Mouse (Mus musculus) heart, embryonic 14.5 days (tissue): ENCODE data around the gene Gpr160. TPM values are rescaled to one million over a fixed set of nuclear protein-coding genes. Genes with fewer than 3 reads are reported as not detected.

ENCODE experiments used
- ATAC-seq: fragments of 200-750 bp; cut with Nextera tagmentation; 2 replicates; pipeline ENCODE4 v1.8.0; 2017; ENCODE audit warnings: low read depth, moderate TSS enrichment; ENCODE audit not compliant: insufficient number of reproducible peaks, insufficient read depth, low FRiP score
- H3K27ac ChIP-seq, 2 experiments: fragments of 200-500 bp in 1 of 2; fragments of 300-500 bp in 1 of 2; sonication (generic) in 1 of 2; replicated peaks in 1 of 2; 2 replicates each; pipeline ENCODE4 v1.5.1; 2012 to 2014; ENCODE audit warnings: low read depth in 2 of 2, low read length in 2 of 2, control low read depth in 1 of 2, mild to moderate bottlenecking in 1 of 2, mixed read lengths in 1 of 2; ENCODE audit not compliant: control insufficient read depth in 1 of 2, insufficient read depth in 1 of 2
- H3K27me3 ChIP-seq: fragments of 300-500 bp; sonication (generic); 2 replicates; pipeline ENCODE4 v1.6.1; 2014; ENCODE audit warnings: mild to moderate bottlenecking, low read length, control low read depth; ENCODE audit not compliant: control insufficient read depth, insufficient read depth
- H3K36me3 ChIP-seq: fragments of 300-500 bp; sonication (generic); 2 replicates; pipeline ENCODE4 v1.6.1; 2014; ENCODE audit warnings: mild to moderate bottlenecking, control low read depth, low read length, mixed read lengths; ENCODE audit not compliant: control insufficient read depth, insufficient read depth
- H3K4me1 ChIP-seq, 2 experiments: fragments of 200-500 bp in 1 of 2; fragments of 300-500 bp in 1 of 2; sonication (generic) in 1 of 2; 2 replicates each; pipeline ENCODE4 v1.6.1; 2012 to 2014; ENCODE audit warnings: low read length in 2 of 2, control low read depth in 1 of 2, mixed read lengths in 1 of 2; ENCODE audit not compliant: control insufficient read depth in 2 of 2, insufficient read depth in 2 of 2
- H3K4me2 ChIP-seq: fragments of 300-500 bp; sonication (generic); 2 replicates; pipeline ENCODE4 v1.6.1; 2014; ENCODE audit warnings: mild to moderate bottlenecking, low read length
- H3K4me3 ChIP-seq, 2 experiments: fragments of 200-500 bp in 1 of 2; fragments of 300-500 bp in 1 of 2; sonication (generic) in 1 of 2; 2 replicates each; pipeline ENCODE4 v1.5.1; 2012 to 2014; ENCODE audit warnings: low read length in 2 of 2, mild to moderate bottlenecking in 2 of 2, control low read depth in 1 of 2, low read depth in 1 of 2, moderate library complexity in 1 of 2; ENCODE audit not compliant: control insufficient read depth in 1 of 2, insufficient read depth in 1 of 2
- H3K9ac ChIP-seq: fragments of 300-500 bp; sonication (generic); 2 replicates; pipeline ENCODE4 v1.6.1; 2014; ENCODE audit warnings: mild to moderate bottlenecking, low read length
- H3K9me3 ChIP-seq: fragments of 300-500 bp; sonication (generic); 2 replicates; pipeline ENCODE4 v1.6.1; 2016; ENCODE audit warnings: low read length, control low read depth; ENCODE audit not compliant: control insufficient read depth
- WGBS: fragments of 180-500 bp; shearing (Covaris S2); extraction: QIAGEN DNeasy Blood & Tissue Kit; methylation state at CpG from one replicate; pipeline ENCODE4 v1.1.7; 2014; 5-methylcytosine and 5-hydroxymethylcytosine counted together
- polyA plus RNA-seq: library from polyadenylated mRNA; unstranded; fragments of >200 nt; fragmentation: Nextera tagmentation; extraction: Ambion mirVana; gene quantifications from 2 replicates; pipeline ENCODE4 v1.2.1, GENCODE M21; 2014

Gene Gpr160
- polyA plus RNA-seq, 1 experiment from 2014 or later = 1.6 TPM

DNA sequence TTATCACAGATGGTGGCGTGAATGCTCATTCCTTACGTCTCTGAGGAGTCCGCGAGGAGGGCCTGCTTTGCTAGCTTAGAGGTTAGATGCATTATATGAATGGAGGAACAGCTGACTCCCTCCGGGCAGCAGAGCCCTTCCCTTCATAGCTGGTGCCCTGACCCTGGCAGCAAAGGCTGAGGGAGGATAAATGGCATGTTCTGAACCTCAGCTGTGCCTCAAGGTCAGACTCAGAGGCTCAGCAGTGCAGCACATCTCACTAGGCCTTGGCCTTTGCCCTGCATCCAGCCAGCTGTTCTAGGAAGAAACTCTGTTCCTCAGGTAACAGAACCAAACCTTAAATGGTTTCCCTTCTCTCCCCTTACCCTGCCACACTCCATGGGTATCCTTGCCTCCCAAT lies 12.4 kb downstream of the Gpr160 start:
- Histone ChIP-seq H3K4me1 (no peaks in the 10 kb centered on the region), H3K36me3 (no peaks in the 10 kb centered on the region), H3K9me3 (no peaks in the 10 kb centered on the region), H3K4me2 (no peak overlapping the region), H3K9ac (no peak overlapping the region), H3K27ac (no peak overlapping the region), H3K27me3 (no peaks in the 10 kb centered on the region), H3K4me3 (no peak overlapping the region)
- no peak for ATAC-seq
- 75% methylated on average over 5 of the region's 5 CpGs for WGBS

DNA sequence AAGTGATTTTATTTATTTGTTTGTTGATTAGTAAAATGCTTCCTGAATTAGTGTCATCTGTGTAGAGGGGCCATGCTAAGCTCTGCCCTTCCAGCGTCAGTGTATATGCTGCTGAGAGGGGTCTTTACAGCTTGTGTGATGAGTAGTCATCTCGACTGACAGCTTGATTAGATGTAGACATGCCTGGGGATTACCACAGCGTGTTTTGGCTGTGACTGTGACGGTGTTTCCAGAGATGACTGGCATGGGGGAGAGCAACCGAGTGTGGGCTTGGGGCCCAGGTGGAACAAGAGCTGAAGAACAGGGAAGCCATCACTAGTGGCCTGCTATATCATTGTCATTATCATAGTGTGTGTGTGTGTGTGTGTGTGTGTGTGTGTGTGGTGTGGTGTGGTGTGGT lies 12.9 kb downstream of the Gpr160 start:
- Histone ChIP-seq H3K4me2 (no peak overlapping the region), H3K4me3 (no peak overlapping the region), H3K9me3 (no peaks in the 10 kb centered on the region), H3K9ac (no peak overlapping the region), H3K27ac (no peak overlapping the region), H3K4me1 (no peaks in the 10 kb centered on the region), H3K36me3 (no peaks in the 10 kb centered on the region), H3K27me3 (no peaks in the 10 kb centered on the region)
- ATAC-seq = no peak
- WGBS = 46% methylated on average over 5 of the region's 5 CpGs

GRCm38 (mm10) chr3:30869995-30870394 lies 14.2 kb downstream of the Gpr160 start:
- no peaks in the 10 kb centered on the region for H3K9me3 ChIP-seq
- no peaks in the 10 kb centered on the region for H3K36me3 ChIP-seq
- H3K9ac ChIP-seq = no peak overlapping the region
- no peaks in the 10 kb centered on the region for H3K27me3 ChIP-seq
- H3K4me3 ChIP-seq = no peak overlapping the region
- no peaks in the 10 kb centered on the region for H3K4me1 ChIP-seq
- H3K4me2 ChIP-seq = no peak overlapping the region
- WGBS = 55% methylated on average over 1 of the region's 1 CpGs
- no peak for ATAC-seq
- no peak overlapping the region for H3K27ac ChIP-seq

GRCm38 (mm10) chr3:30876709-30877108 lies 21.0 kb downstream of the Gpr160 start:
- Histone ChIP-seq H3K9ac (no peak overlapping the region), H3K4me2 (no peak overlapping the region), H3K4me3 (no peak overlapping the region), H3K27me3 (no peaks in the 10 kb centered on the region), H3K36me3 (no peaks in the 10 kb centered on the region), H3K4me1 (no peaks in the 10 kb centered on the region), H3K27ac (no peak overlapping the region), H3K9me3 (no peaks in the 10 kb centered on the region)
- 81% methylated on average over 6 of the region's 6 CpGs for whole genome bisulfite sequencing
- no peak for ATAC-seq

- Histone ChIP-seq H3K4me2 (no peak overlapping the region), H3K4me3 (no peak overlapping the region), H3K4me1 (no peaks in the 10 kb centered on the region), H3K27ac (no peak overlapping the region), H3K27me3 (no peaks in the 10 kb centered on the region), H3K9ac (no peak overlapping the region), H3K36me3 (peaks cover 4% of the 10 kb centered on the region), H3K9me3 (no peaks in the 10 kb centered on the region)
- WGBS = 92% methylated on average over 3 of the region's 3 CpGs
- ATAC-seq = no peak
Measured at GRCm38 (mm10) chr3:30887449-30887848, 31.7 kb downstream of the Gpr160 start.

DNA sequence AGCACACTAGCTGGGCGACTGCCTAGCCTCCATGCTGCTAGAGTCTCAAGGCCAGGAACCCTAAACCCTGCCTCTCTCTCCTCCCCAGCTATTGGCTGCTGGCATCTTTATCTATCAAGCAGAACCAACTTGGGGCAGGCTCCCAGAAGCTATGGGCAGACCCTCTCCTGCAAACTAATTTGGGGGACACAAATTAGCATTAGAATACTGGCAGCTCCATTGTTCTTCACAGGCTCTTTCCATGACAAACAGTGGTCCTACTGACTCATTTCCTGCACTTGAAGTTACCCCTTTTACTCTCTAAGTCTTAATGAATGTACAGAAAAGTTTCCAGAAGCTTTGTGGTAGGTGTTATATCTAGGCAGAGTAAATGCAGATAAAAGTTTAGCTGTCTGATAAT lies 33.3 kb downstream of the Gpr160 start:
- no peaks in the 10 kb centered on the region for H3K27me3 ChIP-seq
- no peaks in the 10 kb centered on the region for H3K4me1 ChIP-seq
- no peak for ATAC-seq
- H3K27ac ChIP-seq = no peak overlapping the region
- H3K4me2 ChIP-seq = no peak overlapping the region
- no peak overlapping the region for H3K9ac ChIP-seq
- H3K9me3 ChIP-seq = no peaks in the 10 kb centered on the region
- H3K36me3 ChIP-seq = peaks cover 4% of the 10 kb centered on the region
- 36% methylated on average over 1 of the region's 1 CpGs for WGBS
- no peak overlapping the region for H3K4me3 ChIP-seq

GRCm38 (mm10) chr3:30896721-30897120 lies 41.0 kb downstream of the Gpr160 start:
- Histone ChIP-seq H3K4me1 (0 out of 4 replicates have a peak, but pooled peaks cover 0 to 4% of the 10 kb centered on the region in 2 experiments), H3K36me3 (peaks cover 48% of the 10 kb centered on the region), H3K27me3 (no peaks in the 10 kb centered on the region), H3K9me3 (no peaks in the 10 kb centered on the region), H3K4me2 (no peak overlapping the region), H3K4me3 (no peak overlapping the region), H3K27ac (no peak overlapping the region), H3K9ac (no peak overlapping the region)
- 90% methylated on average over 5 of the region's 5 CpGs for WGBS
- ATAC-seq = no peak

DNA sequence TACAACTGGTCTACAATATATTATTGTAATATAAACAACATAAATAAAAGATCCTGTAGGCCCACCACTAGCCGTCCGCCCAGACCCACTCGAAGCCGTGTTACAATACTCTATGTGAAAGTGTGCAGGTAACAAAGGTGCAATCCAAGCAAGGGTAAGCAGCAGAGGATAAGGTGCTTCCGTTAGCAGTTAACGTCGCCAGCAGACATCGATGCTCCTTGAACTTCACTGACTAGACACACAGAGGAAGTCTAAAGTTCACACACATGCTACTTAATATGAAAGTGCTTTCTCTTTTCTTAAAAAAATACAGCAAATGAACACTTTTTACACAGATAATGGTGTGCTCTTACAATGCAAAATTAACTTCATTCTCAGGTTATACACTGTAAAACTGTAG lies 43.7 kb downstream of the Gpr160 start:
- H3K4me1 ChIP-seq = 0 out of 4 replicates have a peak, but pooled peaks cover 0 to 4% of the 10 kb centered on the region in 2 experiments
- no peak overlapping the region for H3K4me3 ChIP-seq
- 96% methylated on average over 8 of the region's 8 CpGs for WGBS
- no peaks in the 10 kb centered on the region for H3K27me3 ChIP-seq
- peaks cover 54% of the 10 kb centered on the region for H3K36me3 ChIP-seq
- H3K27ac ChIP-seq = no peak overlapping the region
- H3K9ac ChIP-seq = no peak overlapping the region
- ATAC-seq = no peak
- no peak overlapping the region for H3K4me2 ChIP-seq
- no peaks in the 10 kb centered on the region for H3K9me3 ChIP-seq
